Mouse (Mus musculus) small intestine, adult 2 months (tissue): ENCODE data around the gene Gcm2. TPM values are rescaled to one million over a fixed set of nuclear protein-coding genes. Genes with fewer than 3 reads are reported as not detected.

Experiments
- H3K27ac ChIP-seq: fragments of 200-500 bp; 2 replicates; pipeline ENCODE4 v1.5.1; 2012; ENCODE audit warnings: low read depth, low read length, control low read depth, inconsistent platforms; ENCODE audit not compliant: insufficient read depth
- H3K27me3 ChIP-seq: fragments of 200-500 bp; 2 replicates; pipeline ENCODE4 v1.6.1; 2012; ENCODE audit warnings: mild to moderate bottlenecking, moderate library complexity, low read length, inconsistent platforms; ENCODE audit not compliant: control insufficient read depth, insufficient read depth
- H3K36me3 ChIP-seq: fragments of 200-500 bp; 2 replicates; pipeline ENCODE4 v1.6.1; 2012; ENCODE audit warnings: mild to moderate bottlenecking, low read length, control low read depth, inconsistent platforms; ENCODE audit not compliant: control insufficient read depth, insufficient read depth
- H3K4me1 ChIP-seq: fragments of 200-500 bp; 2 replicates; pipeline ENCODE4 v1.6.1; 2012; ENCODE audit warnings: low read length, inconsistent platforms, mixed read lengths; ENCODE audit not compliant: control insufficient read depth, insufficient read depth, insufficient read length
- H3K4me3 ChIP-seq: fragments of 200-500 bp; 2 replicates; pipeline ENCODE4 v1.5.1; 2012; ENCODE audit warnings: low read depth, mild to moderate bottlenecking, control low read depth, inconsistent platforms, low read length, moderate library complexity
- CTCF ChIP-seq: fragments of 200-500 bp; IDR thresholded peaks from 2 replicates; pipeline ENCODE4 v1.5.1; 2012; ENCODE audit warnings: low read depth, mild to moderate bottlenecking, control low read depth, inconsistent platforms, low read length, moderate library complexity, mixed read lengths; ENCODE audit not compliant: insufficient replicate concordance, insufficient read length; ENCODE audit errors: extremely low read depth
- POLR2A ChIP-seq: fragments of 200-500 bp; IDR thresholded peaks from 2 replicates; pipeline ENCODE4 v1.6.1; 2012; ENCODE audit warnings: low read depth, mild to moderate bottlenecking, control low read depth, inconsistent platforms, low read length, moderate library complexity
- WGBS: fragments of 180-500 bp; shearing (Covaris S2); methylation state at CpG from one replicate; pipeline ENCODE4 v1.1.7; 2018; 5-methylcytosine and 5-hydroxymethylcytosine counted together
- polyA plus RNA-seq: library from polyadenylated mRNA; depleted of rRNA; stranded (reverse); fragments of >200 nt; gene quantifications from 2 replicates; pipeline ENCODE4 v1.2.3, GENCODE M21; 2012; rRNA removed

Gcm2 gene
- polyA plus RNA-seq, result not detected in 2 replicates

- Histone ChIP-seq H3K27ac (no peak within 1 kb of the TSS), H3K4me1 (no peaks in the 10 kb centered on the region), H3K36me3 (no peaks in the 10 kb centered on the region), H3K27me3 (peaks cover 3% of the 10 kb centered on the region; the same call in 1 of the 2 replicates), H3K4me3 (no peak within 1 kb of the TSS)
- TF ChIP-seq CTCF (no peak), POLR2A (no peak)
- WGBS, result 79% methylated on average over 3 of the region's 3 CpGs
Observed at GRCm38 (mm10) chr13:41110935-41111334, at the start of gene Gcm2. Gene Gcm2 (minus strand): TSS chr13:41111035.

- Histone ChIP-seq H3K4me1 (no peaks in the 10 kb centered on the region), H3K36me3 (no peaks in the 10 kb centered on the region), H3K27ac (no peak overlapping the region), H3K4me3 (no peak overlapping the region), H3K27me3 (no peaks in the 10 kb centered on the region)
- TF ChIP-seq CTCF (no peak), POLR2A (no peak)
- WGBS, result 63% methylated on average over 5 of the region's 5 CpGs
Observed at GRCm38 (mm10) chr13:41158426-41158825, 47.6 kb upstream of the Gcm2 start.

- Histone ChIP-seq H3K36me3 (no peaks in the 10 kb centered on the region), H3K4me1 (no peaks in the 10 kb centered on the region), H3K27ac (no peak overlapping the region), H3K4me3 (no peak overlapping the region), H3K27me3 (no peaks in the 10 kb centered on the region)
- WGBS, result 68% methylated on average over 11 of the region's 11 CpGs
- no peak for TF ChIP-seq CTCF
- TF ChIP-seq POLR2A, result no peak
Observed at GRCm38 (mm10) chr13:41153146-41153545, 42.3 kb upstream of the Gcm2 start.

DNA sequence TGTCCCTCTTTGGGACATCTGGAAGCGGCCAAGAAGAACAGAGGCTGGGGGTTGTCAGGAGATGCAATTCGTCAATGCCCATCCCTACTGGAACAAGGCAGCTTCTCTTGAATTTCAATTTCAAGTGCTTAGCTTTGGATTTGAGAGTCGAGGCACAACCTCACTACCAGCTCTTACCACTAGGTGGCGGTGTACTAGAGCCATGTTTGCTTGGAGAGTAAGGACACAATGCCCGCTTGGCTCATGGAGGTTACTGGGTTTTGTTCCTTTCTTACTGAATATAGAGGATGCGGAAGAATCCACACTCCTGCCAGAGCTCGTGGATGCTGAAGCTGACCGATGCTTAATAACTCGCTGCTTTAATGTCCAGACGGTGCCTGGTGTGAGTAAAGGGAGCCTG is 35.4 kb upstream of the Gcm2 start:
- H3K27me3 ChIP-seq, result no peaks in the 10 kb centered on the region
- WGBS, result 68% methylated on average over 10 of the region's 10 CpGs

DNA sequence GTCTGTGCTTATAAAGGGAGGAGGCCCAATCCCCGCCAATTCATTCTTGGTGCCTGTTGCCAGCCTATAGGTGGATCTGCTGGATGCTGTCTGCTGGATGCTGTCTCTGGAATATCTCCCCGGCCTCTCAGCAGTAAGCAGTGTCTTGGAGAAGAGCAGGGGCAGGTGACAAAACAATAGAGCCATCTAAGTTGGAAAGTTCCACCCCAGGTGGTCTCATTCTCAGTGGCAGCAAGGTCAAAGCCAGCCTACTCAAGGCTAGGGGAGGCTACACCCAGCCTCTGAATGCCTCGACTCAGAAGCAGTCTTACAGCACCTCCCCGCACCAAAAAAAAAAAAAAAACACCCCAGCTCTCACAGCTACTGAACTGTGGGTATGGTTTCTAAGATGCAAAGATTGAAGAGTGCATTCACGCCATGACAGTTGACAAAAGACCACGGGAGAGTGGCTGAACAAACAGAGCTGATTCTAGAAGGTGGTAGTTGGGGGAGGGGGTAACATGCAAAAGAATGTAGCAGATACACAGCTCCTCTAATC is 34.7 kb upstream of the Gcm2 start:
- no peak for TF ChIP-seq CTCF
- no peak for TF ChIP-seq POLR2A
- Histone ChIP-seq H3K4me3 (no peak overlapping the region), H3K4me1 (no peaks in the 10 kb centered on the region), H3K27me3 (no peaks in the 10 kb centered on the region), H3K27ac (no peak overlapping the region), H3K36me3 (no peaks in the 10 kb centered on the region)
- WGBS, result 72% methylated on average over 6 of the region's 6 CpGs

More for the DNA sequence above, 35.4 kb upstream of the Gcm2 start:
- TF ChIP-seq CTCF (peak; percentile 68; the same call in 1 of the 2 replicates), POLR2A (no peak)
- Histone ChIP-seq H3K4me3 (no peak overlapping the region), H3K4me1 (no peaks in the 10 kb centered on the region), H3K36me3 (no peaks in the 10 kb centered on the region), H3K27ac (no peak overlapping the region)

- no peaks in the 10 kb centered on the region for H3K27me3 ChIP-seq
- no peak overlapping the region for H3K27ac ChIP-seq
- no peaks in the 10 kb centered on the region for H3K4me1 ChIP-seq
- no peaks in the 10 kb centered on the region for H3K36me3 ChIP-seq
- TF ChIP-seq CTCF (peak; percentile 84; the same call in 1 of the 2 replicates), POLR2A (no peak)
- H3K4me3 ChIP-seq, result no peak overlapping the region
- 5% methylated on average over 6 of the region's 6 CpGs for WGBS
Observed at GRCm38 (mm10) chr13:41134901-41135300, 24.1 kb upstream of the Gcm2 start.

- TF ChIP-seq CTCF, result no peak
- no peak for TF ChIP-seq POLR2A
- H3K4me3 ChIP-seq, result no peak overlapping the region
- no peaks in the 10 kb centered on the region for H3K36me3 ChIP-seq
- WGBS, result 85% methylated on average over 8 of the region's 8 CpGs
- no peaks in the 10 kb centered on the region for H3K27me3 ChIP-seq
- H3K27ac ChIP-seq, result no peak overlapping the region
- H3K4me1 ChIP-seq, result no peaks in the 10 kb centered on the region
Observed at GRCm38 (mm10) chr13:41129061-41129460, 18.2 kb upstream of the Gcm2 start.
